Mouse (Mus musculus) heart, embryonic 15.5 days (tissue): ENCODE data around the gene Dnah6. TPM values are rescaled to one million over a fixed set of nuclear protein-coding genes. Genes with fewer than 3 reads are reported as not detected.

Experiments used
- ATAC-seq: fragments of 200-750 bp; cut with Nextera tagmentation; replicated peaks from 2 replicates; pipeline ENCODE4 v1.8.0; 2017; ENCODE audit warnings: low read depth, moderate TSS enrichment; ENCODE audit not compliant: insufficient number of reproducible peaks, insufficient read depth, low FRiP score
- H3K27ac ChIP-seq: fragments of 300-500 bp; sonication (generic); 2 replicates; pipeline ENCODE4 v1.5.1; 2015; ENCODE audit warnings: mild to moderate bottlenecking, inconsistent platforms
- H3K27me3 ChIP-seq: fragments of 300-500 bp; sonication (generic); 2 replicates; pipeline ENCODE4 v1.6.1; 2015; ENCODE audit warnings: inconsistent platforms
- H3K36me3 ChIP-seq: fragments of 300-500 bp; sonication (generic); 2 replicates; pipeline ENCODE4 v1.6.1; 2015; ENCODE audit warnings: mild to moderate bottlenecking, inconsistent platforms
- H3K4me1 ChIP-seq: fragments of 300-500 bp; sonication (generic); replicated peaks from 2 replicates; pipeline ENCODE4 v1.6.1; 2015; ENCODE audit warnings: inconsistent platforms
- H3K4me2 ChIP-seq: fragments of 300-500 bp; sonication (generic); 2 replicates; pipeline ENCODE4 v1.6.1; 2015; ENCODE audit warnings: inconsistent platforms, mild to moderate bottlenecking, moderate library complexity
- H3K4me3 ChIP-seq: fragments of 300-500 bp; sonication (generic); 2 replicates; pipeline ENCODE4 v1.5.1; 2015; ENCODE audit warnings: mild to moderate bottlenecking, inconsistent platforms
- H3K9ac ChIP-seq: fragments of 300-500 bp; sonication (generic); 2 replicates; pipeline ENCODE4 v1.6.1; 2015; ENCODE audit warnings: mild to moderate bottlenecking, inconsistent platforms
- H3K9me3 ChIP-seq: fragments of 300-500 bp; sonication (generic); replicated peaks from 2 replicates; pipeline ENCODE4 v1.6.1; 2016; ENCODE audit warnings: inconsistent platforms
- whole genome bisulfite sequencing: fragments of 180-500 bp; shearing (Covaris S2); methylation state at CpG from one replicate; pipeline ENCODE4 v1.1.7; 2015; ENCODE audit warnings: mixed read lengths; 5-methylcytosine and 5-hydroxymethylcytosine counted together
- polyA plus RNA-seq: library from polyadenylated mRNA; unstranded; fragments of >200 nt; fragmentation: Nextera tagmentation; extraction: Ambion mirVana; gene quantifications from 2 replicates; pipeline ENCODE4 v1.2.1, GENCODE M21; 2015

The Dnah6 gene
- polyA plus RNA-seq, 1 experiment from 2014 or later = 0.11 TPM

DNA sequence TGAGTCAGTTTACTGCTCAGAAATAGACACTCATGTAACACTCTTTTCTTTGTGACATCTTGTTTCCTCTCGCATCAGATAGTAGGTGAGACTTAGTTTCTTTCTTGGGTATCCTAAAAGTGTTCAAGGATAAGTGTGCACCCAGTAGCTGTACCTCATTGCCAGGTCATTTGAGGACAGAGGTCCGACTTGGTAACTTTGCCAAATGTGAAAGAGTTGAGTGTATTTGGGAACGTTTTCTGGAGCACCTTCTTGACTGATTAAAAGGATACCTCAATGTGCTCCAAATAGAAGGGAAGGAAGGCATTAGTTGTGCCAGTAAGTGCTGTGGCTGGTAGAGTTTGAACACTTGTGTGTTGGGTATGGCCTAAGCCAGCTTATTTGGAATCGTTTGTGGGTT lies 28.4 kb upstream of the Dnah6 start:
- WGBS = 73% methylated on average over 4 of the region's 4 CpGs
- no peak for ATAC-seq
- Histone ChIP-seq H3K27ac (no peak overlapping the region), H3K9me3 (no peaks in the 10 kb centered on the region), H3K36me3 (no peaks in the 10 kb centered on the region), H3K9ac (no peak overlapping the region), H3K4me1 (peaks cover 41% of the 10 kb centered on the region), H3K4me2 (peak overlapping the region; percentile 77), H3K27me3 (no peaks in the 10 kb centered on the region), H3K4me3 (peak overlapping the region; percentile 94)

DNA sequence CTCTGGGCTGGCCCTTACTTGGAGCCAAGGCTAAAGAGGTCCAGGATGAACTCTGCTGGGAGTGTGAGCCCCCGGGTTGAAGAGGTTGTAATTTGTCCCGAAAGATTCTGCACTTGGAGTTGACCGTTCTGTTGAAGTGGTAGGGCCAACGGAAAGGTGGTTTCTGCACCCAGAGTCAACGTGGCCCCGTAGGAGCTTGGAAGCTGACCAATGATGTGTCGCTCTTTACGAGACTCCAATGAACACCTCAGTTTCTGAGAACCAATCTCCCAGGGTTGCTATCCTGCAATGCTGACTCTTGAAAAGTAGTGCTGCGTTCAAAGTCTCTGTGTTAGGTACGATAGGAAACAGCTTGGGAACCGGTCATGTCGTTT lies 27.6 kb upstream of the Dnah6 start:
- Histone ChIP-seq H3K36me3 (no peaks in the 10 kb centered on the region), H3K9me3 (no peaks in the 10 kb centered on the region), H3K27ac (peak overlapping the region; percentile 87), H3K9ac (peak overlapping the region; percentile 96), H3K27me3 (no peaks in the 10 kb centered on the region), H3K4me2 (peak overlapping the region; percentile 77), H3K4me1 (peaks cover 33% of the 10 kb centered on the region), H3K4me3 (peak overlapping the region; percentile 94)
- 2% methylated on average over 12 of the region's 12 CpGs for WGBS
- ATAC-seq = no peak

DNA sequence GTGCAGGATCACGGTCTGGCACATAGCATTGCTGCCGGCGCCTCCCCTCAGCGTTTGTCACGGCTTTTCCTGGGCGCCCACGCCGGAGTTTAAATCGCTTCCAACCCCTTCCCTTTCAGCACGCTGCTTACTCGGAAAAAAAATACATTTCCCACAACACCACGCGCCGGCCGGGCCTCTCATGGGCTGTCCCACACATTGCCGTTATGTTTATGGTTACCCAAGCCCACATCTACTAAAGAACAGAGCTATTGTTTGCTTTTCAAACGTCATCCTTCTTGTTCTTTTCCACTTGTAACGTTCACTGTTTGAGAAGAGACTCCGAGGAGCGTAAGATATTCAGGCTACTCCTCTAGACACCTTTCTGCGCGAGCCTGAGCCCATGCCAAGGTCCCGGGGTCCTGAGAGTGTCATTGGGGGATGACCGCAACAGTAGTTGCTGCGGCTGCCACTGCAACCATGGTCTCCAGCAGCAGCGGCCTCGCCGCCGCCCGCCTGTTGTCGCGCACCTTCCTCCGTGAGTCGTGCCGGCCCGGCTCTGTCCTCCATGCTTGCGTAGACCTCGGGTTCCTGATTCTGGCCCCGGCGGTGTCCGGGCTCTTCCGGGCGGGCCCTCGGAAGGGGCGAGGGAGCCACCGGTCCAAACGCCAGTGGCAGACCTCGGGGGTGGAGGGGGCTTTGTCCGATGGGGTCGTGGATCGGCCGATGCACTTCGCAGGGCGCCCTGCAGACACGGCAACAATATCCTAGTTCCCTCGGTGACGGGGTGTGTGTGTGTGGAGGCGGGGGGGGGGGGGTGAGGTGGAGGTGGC lies 27.0 kb upstream of the Dnah6 start, which contains the start of gene Suclg1:
Suclg1 (plus strand) TSS at position 146 of the 812 bp plus-strand sequence.
- Histone ChIP-seq H3K27ac (peak within 1 kb of the TSS; percentile 87), H3K27me3 (no peaks in the 10 kb centered on the region), H3K4me3 (peak within 1 kb of the TSS; percentile 94), H3K36me3 (no peaks in the 10 kb centered on the region), H3K9me3 (no peaks in the 10 kb centered on the region), H3K4me1 (peaks cover 27% of the 10 kb centered on the region), H3K9ac (peak within 1 kb of the TSS; percentile 96), H3K4me2 (peak within 1 kb of the TSS; percentile 77)
- under 1% methylated on average over 57 of the region's 58 CpGs for WGBS
- peak; percentile 91 for ATAC-seq

DNA sequence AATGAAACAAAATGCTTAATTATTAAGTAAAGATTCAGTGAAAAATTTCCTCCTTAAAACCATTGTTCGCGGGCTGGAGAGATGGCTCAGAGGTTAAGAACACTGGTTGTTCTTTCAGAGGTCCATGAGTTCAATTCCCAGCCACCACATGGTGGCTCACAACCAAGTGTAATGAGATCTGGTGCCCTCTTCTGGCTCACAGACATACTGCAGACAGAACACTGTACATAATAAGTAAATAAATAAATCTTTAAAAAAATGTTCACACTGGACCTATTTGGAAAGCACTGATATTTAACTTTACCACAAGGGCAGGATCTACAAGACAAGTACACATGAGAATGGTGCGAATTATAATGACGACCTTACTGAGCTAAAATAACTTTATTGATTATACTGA lies 26.0 kb upstream of the Dnah6 start:
- WGBS = 46% methylated on average over 4 of the region's 4 CpGs

DNA sequence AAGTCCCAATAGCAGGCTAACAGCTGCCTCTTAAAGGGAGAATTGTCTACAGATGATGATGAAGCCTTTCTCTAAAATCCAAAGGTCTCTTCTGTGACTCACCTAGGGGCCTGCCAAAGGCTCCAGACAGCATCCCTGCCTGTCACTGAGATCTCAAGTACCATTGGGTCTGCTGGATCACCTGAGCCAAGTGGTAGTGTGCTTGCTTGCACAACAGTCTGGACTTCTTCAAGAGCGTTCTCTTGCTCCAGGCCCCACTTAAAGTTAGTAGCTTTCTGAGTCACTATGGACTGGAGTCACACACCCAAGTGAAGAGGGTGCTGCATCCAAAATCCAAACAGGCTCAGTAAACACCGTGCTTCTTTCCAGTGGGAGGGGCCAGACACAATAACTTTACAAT lies 25.4 kb upstream of the Dnah6 start:
- Histone ChIP-seq H3K27me3 (no peaks in the 10 kb centered on the region), H3K4me3 (no peak overlapping the region), H3K9me3 (no peaks in the 10 kb centered on the region), H3K4me2 (no peak overlapping the region), H3K27ac (no peak overlapping the region), H3K36me3 (no peaks in the 10 kb centered on the region), H3K4me1 (peaks cover 17% of the 10 kb centered on the region), H3K9ac (no peak overlapping the region)
- 79% methylated on average over 2 of the region's 2 CpGs for WGBS
- no peak for ATAC-seq

More for the DNA sequence above, 26.0 kb upstream of the Dnah6 start:
- no peaks in the 10 kb centered on the region for H3K9me3 ChIP-seq
- H3K27ac ChIP-seq = no peak overlapping the region
- H3K4me3 ChIP-seq = peak overlapping the region; percentile 94
- H3K27me3 ChIP-seq = no peaks in the 10 kb centered on the region
- no peak for ATAC-seq
- H3K36me3 ChIP-seq = no peaks in the 10 kb centered on the region
- peak overlapping the region; percentile 77 for H3K4me2 ChIP-seq
- peaks cover 19% of the 10 kb centered on the region for H3K4me1 ChIP-seq
- H3K9ac ChIP-seq = peak overlapping the region; percentile 96; the same call in 1 of the 2 replicates

DNA sequence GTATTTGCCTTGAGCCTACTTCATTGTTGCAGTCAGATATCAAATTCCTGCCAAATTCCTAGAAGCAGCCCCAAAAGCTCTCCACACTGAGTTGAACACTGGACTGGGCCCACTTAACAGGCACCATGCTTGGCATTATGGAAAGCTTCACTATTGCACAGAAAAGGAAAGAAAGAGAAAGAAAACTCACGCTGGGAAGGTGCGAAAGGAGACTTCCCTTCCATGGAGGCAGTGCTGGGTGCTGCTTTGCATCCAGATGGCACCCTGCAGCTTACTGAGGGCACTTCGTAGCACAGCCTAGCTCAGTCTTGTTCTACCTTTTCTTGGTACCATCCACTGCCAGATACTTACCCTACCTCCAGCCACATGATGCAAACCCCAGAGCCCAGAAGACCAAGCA lies 14.2 kb upstream of the Dnah6 start:
- Histone ChIP-seq H3K36me3 (no peaks in the 10 kb centered on the region), H3K4me1 (no peaks in the 10 kb centered on the region), H3K27me3 (no peaks in the 10 kb centered on the region), H3K27ac (no peak overlapping the region), H3K9ac (no peak overlapping the region), H3K4me3 (no peak overlapping the region), H3K4me2 (no peak overlapping the region), H3K9me3 (no peaks in the 10 kb centered on the region)
- ATAC-seq = no peak
- 78% methylated on average over 3 of the region's 3 CpGs for WGBS

DNA sequence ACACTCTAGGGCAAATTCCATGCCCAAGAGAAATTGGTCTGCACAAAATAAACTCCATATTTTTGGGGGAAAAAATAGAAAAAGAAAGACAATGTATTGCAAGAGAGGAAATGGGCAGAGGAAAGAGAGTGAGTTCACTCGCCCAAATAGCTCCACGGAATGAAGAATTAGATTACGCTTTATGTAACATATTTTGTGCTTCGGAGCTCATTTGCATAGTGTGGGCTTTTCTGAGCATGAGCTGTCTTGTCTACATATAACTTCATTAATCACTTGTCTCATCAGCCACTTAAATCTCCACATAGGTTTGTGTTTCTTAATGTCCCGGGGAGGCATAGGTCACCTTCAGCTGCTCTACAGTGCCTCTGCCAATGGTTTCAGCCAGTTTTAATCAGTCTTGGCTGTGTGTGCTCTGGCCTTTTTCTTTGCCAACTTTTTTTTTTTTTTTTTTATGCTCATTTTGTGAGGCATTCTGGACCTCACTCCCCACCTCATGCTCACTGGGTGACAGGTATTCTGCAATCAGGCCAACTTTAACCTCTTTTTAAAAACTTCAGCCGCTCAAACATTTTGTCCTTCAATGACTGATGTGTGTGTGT lies 12.9 kb upstream of the Dnah6 start:
- no peak for ATAC-seq
- whole genome bisulfite sequencing = 69% methylated on average over 6 of the region's 6 CpGs

DNA sequence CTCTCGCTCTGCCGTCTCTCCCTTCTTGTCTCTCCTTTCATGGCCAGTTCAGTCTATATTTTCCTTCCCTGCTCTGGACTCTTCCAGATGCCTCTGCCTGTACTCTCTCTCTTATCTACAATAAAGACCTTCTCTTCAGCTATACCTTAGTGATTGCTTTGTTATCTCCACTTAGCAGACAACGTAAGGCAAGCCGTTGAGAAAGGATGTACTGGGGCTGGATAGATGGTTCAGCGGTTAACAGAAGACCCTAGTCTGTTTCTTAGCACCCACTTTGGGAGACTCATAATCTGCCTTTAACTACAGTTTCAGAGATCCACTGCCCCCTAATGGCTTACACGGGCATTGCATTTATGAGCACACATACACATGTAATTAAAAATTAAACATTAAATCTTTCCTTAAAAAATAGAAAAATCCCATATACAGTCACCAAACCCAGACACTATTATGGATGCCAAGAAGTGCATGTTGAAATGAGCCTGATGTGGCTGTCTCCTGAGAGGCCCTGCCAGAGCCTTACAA lies 11.8 kb upstream of the Dnah6 start:
- ATAC-seq = no peak
- H3K4me3 ChIP-seq = no peak overlapping the region
- no peak overlapping the region for H3K4me2 ChIP-seq
- H3K9ac ChIP-seq = no peak overlapping the region
- H3K9me3 ChIP-seq = no peaks in the 10 kb centered on the region
- WGBS = 88% methylated on average over 6 of the region's 6 CpGs
- no peaks in the 10 kb centered on the region for H3K27me3 ChIP-seq
- H3K4me1 ChIP-seq = no peaks in the 10 kb centered on the region
- H3K36me3 ChIP-seq = no peaks in the 10 kb centered on the region
- no peak overlapping the region for H3K27ac ChIP-seq

More for the DNA sequence above, 12.9 kb upstream of the Dnah6 start:
- H3K27ac ChIP-seq = no peak overlapping the region
- no peaks in the 10 kb centered on the region for H3K9me3 ChIP-seq
- no peak overlapping the region for H3K4me3 ChIP-seq
- H3K27me3 ChIP-seq = no peaks in the 10 kb centered on the region
- H3K36me3 ChIP-seq = no peaks in the 10 kb centered on the region
- no peaks in the 10 kb centered on the region for H3K4me1 ChIP-seq
- no peak overlapping the region for H3K9ac ChIP-seq
- no peak overlapping the region for H3K4me2 ChIP-seq

DNA sequence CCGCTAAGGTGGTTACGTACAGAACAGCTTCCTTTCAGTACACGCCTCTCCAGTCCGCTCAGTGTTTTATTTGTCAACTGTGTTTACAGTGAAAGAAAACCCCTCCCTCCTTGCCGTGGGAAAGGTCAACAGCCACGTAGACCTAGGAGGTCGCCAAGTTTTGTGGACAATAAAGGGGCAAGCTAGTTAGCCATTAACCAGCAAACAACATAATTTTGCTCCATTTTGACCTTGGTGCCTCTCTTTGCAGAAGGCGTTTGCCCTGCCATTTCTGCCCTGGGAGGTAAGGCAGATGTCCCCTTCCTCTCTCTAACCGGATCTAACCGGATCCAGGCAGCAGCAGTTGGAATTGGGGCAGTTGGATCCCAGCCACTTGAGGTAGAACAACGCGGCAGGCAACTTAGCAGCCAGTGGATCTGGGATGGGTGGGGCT lies 10.7 kb upstream of the Dnah6 start:
- H3K4me1 ChIP-seq = no peaks in the 10 kb centered on the region
- no peak overlapping the region for H3K4me2 ChIP-seq
- H3K27ac ChIP-seq = no peak overlapping the region
- WGBS = 81% methylated on average over 12 of the region's 12 CpGs
- no peak for ATAC-seq
- no peaks in the 10 kb centered on the region for H3K36me3 ChIP-seq
- no peaks in the 10 kb centered on the region for H3K9me3 ChIP-seq
- H3K27me3 ChIP-seq = no peaks in the 10 kb centered on the region
- H3K4me3 ChIP-seq = no peak overlapping the region
- no peak overlapping the region for H3K9ac ChIP-seq

DNA sequence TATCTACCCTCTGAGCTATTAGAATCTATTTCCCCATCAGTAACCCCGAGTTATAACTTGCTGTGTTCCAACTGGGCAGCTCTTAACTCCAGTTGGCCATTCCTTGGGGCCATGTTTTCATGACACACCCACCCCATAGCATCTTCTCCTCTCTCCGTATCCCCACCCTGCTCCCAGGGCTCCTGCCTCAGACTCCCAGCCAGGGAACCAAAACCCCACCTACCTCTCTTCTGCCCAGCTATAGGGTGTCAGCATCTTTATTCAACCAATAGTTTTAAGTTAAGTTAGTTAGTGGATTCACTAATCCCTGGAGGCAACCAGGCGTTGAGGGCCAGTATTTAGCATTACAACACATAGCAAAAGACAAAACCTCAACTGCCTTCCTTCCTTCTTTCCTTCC lies 7.4 kb upstream of the Dnah6 start:
- no peak overlapping the region for H3K4me2 ChIP-seq
- H3K27me3 ChIP-seq = no peaks in the 10 kb centered on the region
- no peak overlapping the region for H3K27ac ChIP-seq
- H3K36me3 ChIP-seq = no peaks in the 10 kb centered on the region
- H3K4me1 ChIP-seq = no peaks in the 10 kb centered on the region
- no peak overlapping the region for H3K9ac ChIP-seq
- no peaks in the 10 kb centered on the region for H3K9me3 ChIP-seq
- ATAC-seq = no peak
- no peak overlapping the region for H3K4me3 ChIP-seq
- WGBS = 67% methylated on average over 3 of the region's 3 CpGs

DNA sequence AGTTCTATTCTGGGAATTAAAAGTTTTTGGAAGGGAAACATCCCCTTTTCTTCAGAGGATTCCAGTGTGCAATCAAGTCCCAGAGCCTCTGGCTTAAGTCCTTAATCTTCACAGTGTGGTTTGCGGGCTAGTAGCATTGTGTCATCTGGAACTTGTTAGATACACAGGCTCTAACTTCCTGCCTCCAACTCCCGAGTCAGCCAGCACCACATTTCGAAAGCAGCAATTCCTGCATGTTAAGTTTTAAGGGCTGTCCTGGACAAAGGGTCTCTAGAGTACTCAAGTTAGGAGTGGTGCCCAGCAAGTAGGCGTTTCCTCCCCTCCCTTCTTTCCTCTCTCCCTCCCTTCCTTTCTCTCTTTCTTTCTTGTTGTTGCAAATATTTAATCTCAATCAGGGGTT lies 7.0 kb upstream of the Dnah6 start:
- no peak overlapping the region for H3K9ac ChIP-seq
- H3K36me3 ChIP-seq = no peaks in the 10 kb centered on the region
- ATAC-seq = peak; percentile 63; the same call in 1 of the 2 replicates
- no peak overlapping the region for H3K4me2 ChIP-seq
- H3K27ac ChIP-seq = no peak overlapping the region
- no peak overlapping the region for H3K4me3 ChIP-seq
- H3K9me3 ChIP-seq = no peaks in the 10 kb centered on the region
- 35% methylated on average over 4 of the region's 4 CpGs for WGBS
- H3K4me1 ChIP-seq = peaks cover 2% of the 10 kb centered on the region
- no peaks in the 10 kb centered on the region for H3K27me3 ChIP-seq
